Mouse (Mus musculus) regulatory T cell (primary cell): Measurements from ENCODE around the gene Actn3.

Experiments
- in situ Hi-C: fragments of 300-600 bp; cut with MboI, MseI; formaldehyde crosslinking; loops from one replicate; pipeline ENCODE4 v1.15.1; 2025; ENCODE audit warnings: high pct_unique_total_duplicates

The Actn3 gene

GRCm38 (mm10) chr19:4877785-4878184 is at the start of gene Actn3:
TSS of gene Actn3 (minus strand) at chr19:4877909.
- in situ Hi-C loops, result loop anchor here (5.0 kb wide), 1 partner anchor 85 kb away; the partner anchor contains the start of gene Mrpl11

DNA sequence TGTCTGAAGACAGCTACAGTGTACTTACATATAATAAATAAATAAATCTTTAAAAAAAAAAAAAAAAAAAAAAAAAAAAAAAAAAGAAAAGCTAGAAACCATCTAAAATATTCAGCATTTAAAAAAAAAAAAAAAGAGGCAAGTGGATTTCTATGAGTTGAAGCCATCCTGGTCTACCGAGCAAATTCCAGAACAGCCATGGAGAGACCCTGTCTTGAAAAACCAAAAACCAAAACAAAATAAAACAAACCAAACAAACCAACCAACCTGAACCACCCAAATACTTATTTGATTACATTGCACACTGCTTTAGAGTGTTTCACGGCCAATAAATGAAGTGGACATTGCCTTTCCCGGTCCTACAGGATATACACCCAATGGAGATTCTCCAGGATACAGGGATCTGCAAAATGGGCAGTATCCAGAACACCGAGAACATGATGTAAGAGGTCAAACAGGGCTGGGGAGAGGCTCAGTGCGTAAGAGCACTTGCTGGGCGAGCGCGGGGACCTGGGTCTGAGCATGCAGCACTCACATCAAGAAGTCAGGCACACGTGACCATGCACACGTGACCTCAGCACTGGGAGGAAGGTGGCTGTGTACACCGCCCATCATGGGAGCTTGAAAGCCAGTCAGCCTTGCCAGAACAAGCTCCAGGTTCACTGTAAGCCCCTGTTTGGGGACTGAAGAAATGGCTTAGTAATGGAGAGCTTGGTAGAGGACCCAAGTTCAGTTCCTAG is 47.6 kb upstream of the Actn3 start:
- in situ Hi-C loops, result no loop called here

- in situ Hi-C loops, result no loop called here
Observed at GRCm38 (mm10) chr19:4919652-4920051, 41.9 kb upstream of the Actn3 start.

DNA sequence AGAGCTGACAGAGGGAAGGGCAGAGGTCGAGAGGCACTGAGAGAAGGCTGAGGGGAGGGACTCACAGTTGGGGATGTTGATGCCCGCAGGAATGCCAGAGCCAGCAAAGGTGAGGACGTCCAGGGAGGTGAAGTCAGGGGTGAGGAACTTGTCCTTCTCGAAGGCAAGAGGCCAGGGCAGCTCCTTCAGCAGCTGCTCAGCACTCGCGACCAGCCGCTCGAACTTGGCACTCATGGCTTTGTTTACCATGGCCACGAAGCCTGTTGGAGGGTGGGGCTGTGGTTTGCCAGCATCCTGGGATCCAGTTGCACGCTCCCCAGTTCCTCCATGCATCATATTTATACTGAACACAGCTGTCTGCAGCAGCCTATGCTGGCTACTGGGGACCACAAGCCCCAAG is 39.1 kb upstream of the Actn3 start:
- in situ Hi-C loops, result no loop called here

DNA sequence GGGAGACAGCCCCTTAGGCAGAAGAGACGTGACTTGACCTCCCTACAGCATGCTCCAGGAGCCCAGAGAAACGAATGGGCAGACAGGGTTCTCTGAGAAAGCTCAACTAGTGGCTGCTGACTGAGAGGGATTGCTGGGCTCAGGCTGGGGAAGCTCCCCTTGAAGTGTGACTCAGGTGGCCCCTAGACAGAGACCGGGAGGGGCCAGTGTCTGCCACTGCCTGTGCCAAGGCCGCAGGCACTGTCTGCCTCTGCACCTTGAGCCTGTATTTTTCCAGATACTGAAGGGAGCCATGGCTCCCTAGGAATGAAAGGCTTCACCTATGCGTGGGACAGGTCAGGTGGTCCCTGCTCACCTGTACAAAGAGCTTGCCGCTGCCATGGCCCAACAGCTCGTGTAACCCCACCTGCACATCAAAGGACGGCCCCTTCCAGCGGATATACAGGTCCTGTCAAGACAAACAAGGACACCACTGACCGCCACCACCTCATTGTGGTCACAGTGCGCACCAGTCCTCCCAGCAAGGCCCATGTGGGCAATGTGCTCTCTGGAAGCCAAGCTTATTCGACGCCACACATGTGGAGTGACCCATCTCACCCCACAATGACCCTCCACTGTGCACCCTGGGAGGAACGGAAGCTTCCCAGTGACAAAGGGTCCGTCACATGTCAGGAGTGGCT is 38.4 kb upstream of the Actn3 start:
- in situ Hi-C loops, result no loop called here

- in situ Hi-C loops, result no loop called here
Observed at GRCm38 (mm10) chr19:4909376-4909775, 31.7 kb upstream of the Actn3 start.

DNA sequence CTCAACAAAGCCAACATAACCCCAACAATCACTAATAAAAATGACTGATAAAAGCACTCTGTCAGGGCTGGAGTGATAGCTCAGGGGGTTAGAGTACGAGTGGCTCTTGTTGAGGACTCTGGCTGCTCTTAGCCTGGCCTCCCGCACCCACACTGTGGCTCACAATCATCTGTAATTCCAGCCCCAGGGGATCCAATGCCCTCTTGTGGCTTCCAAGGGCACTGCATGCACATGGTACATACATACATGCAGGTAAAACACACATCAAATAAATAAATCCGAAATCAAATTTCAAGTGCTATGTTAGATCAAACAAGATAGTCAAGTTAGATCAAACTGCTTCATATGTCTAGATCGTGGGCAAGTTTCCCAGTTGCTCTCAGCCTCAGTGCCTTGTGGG is 30.4 kb upstream of the Actn3 start:
- in situ Hi-C loops, result no loop called here

GRCm38 (mm10) chr19:4905979-4906794 is 28.5 kb upstream of the Actn3 start, which contains the start of gene Bbs1:
TSS of gene Bbs1 (minus strand) at chr19:4906628.
- in situ Hi-C loops, result no loop called here

DNA sequence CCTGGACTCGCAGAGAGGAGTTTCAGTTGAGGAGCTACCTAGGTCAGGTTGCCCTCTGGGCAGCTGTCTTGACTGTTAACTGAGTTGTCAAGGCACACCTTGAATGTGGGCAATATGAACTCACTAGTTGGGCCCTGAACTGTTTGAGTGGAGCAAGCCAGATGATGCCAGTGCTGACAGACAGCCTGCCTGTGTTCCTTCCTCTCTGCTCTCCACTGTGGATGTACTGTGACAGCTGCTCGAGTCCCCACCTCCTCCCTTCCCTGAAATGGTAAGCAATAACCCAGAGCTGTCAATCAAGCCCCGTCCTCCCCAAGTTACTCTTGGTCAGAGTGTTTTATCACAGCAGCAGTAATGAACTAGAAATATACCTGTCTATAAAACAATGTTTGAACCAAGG is 22.2 kb upstream of the Actn3 start:
- in situ Hi-C loops, result no loop called here

GRCm38 (mm10) chr19:4898972-4899371 is 21.3 kb upstream of the Actn3 start:
- in situ Hi-C loops, result no loop called here

DNA sequence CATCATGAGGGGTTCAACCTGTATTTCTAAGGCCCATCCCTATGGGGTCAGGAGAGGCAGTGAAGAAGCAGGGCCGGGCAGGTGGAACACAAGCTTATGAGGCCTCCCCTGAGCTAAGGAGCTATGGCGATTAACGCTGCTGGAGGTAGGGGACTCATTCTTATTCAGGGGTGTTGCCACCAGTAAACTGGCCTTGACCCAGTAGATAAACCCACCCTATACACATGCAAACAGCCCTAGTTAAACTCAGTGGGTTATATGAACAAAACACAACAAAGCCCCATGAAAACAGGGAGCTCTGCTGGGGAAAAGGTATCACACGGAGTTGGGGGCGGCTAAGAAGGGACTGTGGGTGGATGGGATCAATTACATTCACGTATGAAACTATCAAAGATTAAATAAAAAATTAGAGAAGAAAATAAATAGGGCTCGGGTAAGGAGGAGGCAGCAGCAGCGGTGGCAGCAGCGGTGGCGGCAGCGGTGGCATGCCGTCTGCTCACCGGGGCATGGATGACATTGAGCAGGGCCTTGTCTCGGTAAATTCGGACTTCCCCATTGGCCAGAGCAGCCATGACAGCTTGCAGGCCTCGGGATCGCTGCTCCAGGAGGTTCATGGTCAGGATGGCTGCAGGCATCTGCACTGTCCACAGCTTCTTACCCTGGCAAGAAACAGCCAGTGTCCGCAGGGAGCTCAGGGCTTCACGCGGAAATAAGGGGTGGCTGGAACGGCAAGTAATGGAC is 19.2 kb upstream of the Actn3 start:
- in situ Hi-C loops, result no loop called here

- in situ Hi-C loops, result loop anchor here (5.0 kb wide), 1 partner anchor 69 kb away; no protein-coding TSS in a partner anchor
Observed at GRCm38 (mm10) chr19:4891798-4892197, 14.1 kb upstream of the Actn3 start.

GRCm38 (mm10) chr19:4889791-4890190 is 12.1 kb upstream of the Actn3 start:
- in situ Hi-C loops, result loop anchor here (5.0 kb wide), 1 partner anchor 67 kb away; no protein-coding TSS in a partner anchor

DNA sequence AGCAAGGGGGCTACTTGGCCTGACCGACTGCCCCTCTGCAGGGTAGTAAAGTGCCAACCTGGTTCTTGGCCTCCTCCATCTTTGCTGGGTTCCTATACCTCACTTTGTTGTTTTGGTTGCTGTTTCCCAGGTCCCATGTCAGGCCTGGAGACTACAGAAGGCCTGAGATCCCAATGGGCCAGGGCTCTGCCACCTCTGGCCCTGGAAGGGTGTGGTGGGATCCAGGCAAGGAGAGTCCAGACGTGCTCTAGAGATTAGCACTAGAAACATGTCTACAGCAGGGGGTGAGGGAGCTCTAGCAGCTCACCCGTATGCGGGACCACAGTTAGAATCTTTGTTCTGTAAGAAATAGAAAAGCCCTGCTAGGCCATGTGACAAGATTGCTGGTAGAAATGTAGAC is 6.3 kb upstream of the Actn3 start:
- in situ Hi-C loops, result no loop called here

- in situ Hi-C loops, result loop anchor here (5.0 kb wide), 1 partner anchor 83 kb away; the partner anchor contains the start of gene Mrpl11
Observed at GRCm38 (mm10) chr19:4879324-4879703, 1.6 kb upstream of the Actn3 start.

GRCm38 (mm10) chr19:4878405-4879323 is 955 bp upstream of the Actn3 start, which contains the start of gene Zdhhc24:
TSS of gene Zdhhc24 (plus strand) at chr19:4878668.
- in situ Hi-C loops, result loop anchor here (5.0 kb wide), 1 partner anchor 84 kb away; the partner anchor contains the start of gene Mrpl11

DNA sequence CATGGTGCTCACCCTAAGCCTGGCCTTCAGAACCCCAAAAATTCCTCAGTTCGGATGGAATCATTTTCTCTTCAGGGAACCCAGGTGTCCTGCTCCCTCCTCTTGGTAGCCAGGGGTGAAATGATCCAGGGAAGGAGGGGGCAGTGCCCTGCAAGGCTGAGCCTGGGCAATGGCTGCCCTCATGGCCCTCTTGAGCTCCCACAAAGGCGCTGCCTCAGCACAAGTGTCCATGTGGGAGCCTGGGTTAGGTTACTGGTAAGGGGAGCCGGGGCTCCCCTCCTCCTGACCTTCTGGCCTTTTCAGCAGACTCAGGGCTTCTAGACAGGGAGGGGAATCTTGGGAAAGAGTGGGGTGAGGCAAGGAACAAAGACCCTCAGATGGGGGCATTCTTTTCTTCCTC is 954 bp downstream of the Actn3 start:
- in situ Hi-C loops, result loop anchor here (5.0 kb wide), 1 partner anchor 86 kb away; the partner anchor contains the start of gene Mrpl11

DNA sequence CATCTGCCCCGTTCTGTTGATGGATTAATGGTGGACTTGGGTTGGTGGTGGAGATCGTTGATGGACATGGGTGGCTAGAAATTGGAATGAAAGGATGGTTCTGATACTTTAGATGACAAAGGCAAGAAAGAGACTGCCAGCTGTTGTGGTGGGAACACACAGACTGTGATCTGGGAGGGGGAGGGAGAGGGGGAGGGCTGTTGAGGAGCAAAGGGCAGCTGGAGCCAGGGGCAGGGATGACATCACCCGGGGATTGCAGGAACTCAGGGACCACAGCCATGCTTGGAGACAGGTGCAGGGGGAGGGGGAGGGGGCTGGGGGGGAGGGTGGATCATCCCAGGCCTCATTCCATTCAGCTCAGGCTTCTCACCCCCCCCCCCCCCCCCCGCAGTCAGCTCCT is 1.5 kb downstream of the Actn3 start:
- in situ Hi-C loops, result loop anchor here (5.0 kb wide), 1 partner anchor 86 kb away; the partner anchor contains the start of gene Mrpl11

- in situ Hi-C loops, result loop anchor here (5.0 kb wide), 1 partner anchor 88 kb away; the partner anchor contains the start of gene Mrpl11
Observed at GRCm38 (mm10) chr19:4874613-4875012, 3.1 kb downstream of the Actn3 start.

- in situ Hi-C loops, result no loop called here
Observed at GRCm38 (mm10) chr19:4865147-4865546, 12.6 kb downstream of the Actn3 start.
